Mouse (Mus musculus) megakaryocyte, embryonic 14.5 days (primary cell): Measurements from ENCODE around the gene Klhl42. TPM values are rescaled to one million over a fixed set of nuclear protein-coding genes. Genes with fewer than 3 reads are reported as not detected.

Experiments
- H3K27me3 ChIP-seq: replicated peaks from 2 replicates; pipeline ENCODE3; 2012; ENCODE audit warnings: inconsistent platforms
- H3K36me3 ChIP-seq: replicated peaks from 2 replicates; pipeline ENCODE3; 2012; ENCODE audit warnings: low read length, inconsistent platforms, mixed read lengths
- H3K4me1 ChIP-seq: 2 replicates; pipeline ENCODE4 v1.6.1; 2012; ENCODE audit warnings: inconsistent platforms
- H3K4me3 ChIP-seq: replicated peaks from 2 replicates; pipeline ENCODE3; 2012; ENCODE audit warnings: moderate library complexity, mild to moderate bottlenecking, inconsistent platforms
- H3K9me3 ChIP-seq: 2 replicates; pipeline ENCODE4 v1.6.1; 2012; ENCODE audit warnings: inconsistent platforms
- FLI1 ChIP-seq: IDR thresholded peaks from 2 replicates; pipeline ENCODE4 v1.6.1; 2012; ENCODE audit warnings: low read length, inconsistent platforms, mixed read lengths
- GATA1 ChIP-seq: IDR thresholded peaks from 3 replicates; pipeline ENCODE4 v1.6.1; 2012; ENCODE audit warnings: mixed read lengths, low read length, inconsistent platforms, borderline replicate concordance
- polyA plus RNA-seq: library from polyadenylated mRNA; stranded (reverse); fragments of >175 nt; gene quantifications from 2 replicates; pipeline ENCODE4 v1.2.3, GENCODE M21; 2012; ENCODE audit warnings: low replicate concordance; ENCODE audit not compliant: insufficient read depth

Klhl42 gene
- polyA plus RNA-seq = 1.7 and 2.7 TPM in 2 replicates

- TF ChIP-seq FLI1 (no peak), GATA1 (no peak)
- Histone ChIP-seq H3K4me3 (peak within 1 kb of the TSS; percentile 94), H3K36me3 (peaks cover 27% of the 10 kb centered on the region), H3K27me3 (no peaks in the 10 kb centered on the region), H3K4me1 (peaks cover 46% of the 10 kb centered on the region), H3K9me3 (no peaks in the 10 kb centered on the region)
These were observed at the start of gene Klhl42 for GRCm38 (mm10) chr6:147091136-147092120. Gene Klhl42 (plus strand): TSS chr6:147091379.

- H3K9me3 ChIP-seq = no peaks in the 10 kb centered on the region
- peaks cover 20% of the 10 kb centered on the region for H3K4me1 ChIP-seq
- H3K4me3 ChIP-seq = peak within 1 kb of the TSS; percentile 98
- peak; percentile 88 for TF ChIP-seq FLI1
- no peak for TF ChIP-seq GATA1
- H3K27me3 ChIP-seq = peaks cover 2% of the 10 kb centered on the region
- peaks cover 17% of the 10 kb centered on the region for H3K36me3 ChIP-seq
These were observed 48.6 kb upstream of the Klhl42 start, which contains the start of gene Mrps35 for GRCm38 (mm10) chr6:147042291-147043290. Gene Mrps35 (plus strand): TSS chr6:147042764.

- peaks cover 27% of the 10 kb centered on the region for H3K36me3 ChIP-seq
- peaks cover 20% of the 10 kb centered on the region for H3K4me1 ChIP-seq
- TF ChIP-seq FLI1 (no peak), GATA1 (no peak)
- peak overlapping the region; percentile 98 for H3K4me3 ChIP-seq
- H3K27me3 ChIP-seq = peaks cover 2% of the 10 kb centered on the region
- no peaks in the 10 kb centered on the region for H3K9me3 ChIP-seq
These were observed 47.5 kb upstream of the Klhl42 start for GRCm38 (mm10) chr6:147043633-147044032.

GRCm38 (mm10) chr6:147049239-147049805 lies 41.9 kb upstream of the Klhl42 start:
- no peak overlapping the region for H3K4me3 ChIP-seq
- H3K27me3 ChIP-seq = no peaks in the 10 kb centered on the region
- peaks cover 82% of the 10 kb centered on the region for H3K36me3 ChIP-seq
- H3K4me1 ChIP-seq = peaks cover 7% of the 10 kb centered on the region
- TF ChIP-seq GATA1 = no peak
- no peak for TF ChIP-seq FLI1
- no peaks in the 10 kb centered on the region for H3K9me3 ChIP-seq

- no peaks in the 10 kb centered on the region for H3K27me3 ChIP-seq
- H3K9me3 ChIP-seq = no peaks in the 10 kb centered on the region
- peaks cover 98% of the 10 kb centered on the region for H3K36me3 ChIP-seq
- no peaks in the 10 kb centered on the region; the same call in 1 of the 2 replicates for H3K4me1 ChIP-seq
- H3K4me3 ChIP-seq = no peak overlapping the region
- TF ChIP-seq FLI1 (no peak), GATA1 (no peak)
These were observed 39.5 kb upstream of the Klhl42 start for GRCm38 (mm10) chr6:147051666-147052065.

GRCm38 (mm10) chr6:147052440-147052839 lies 38.7 kb upstream of the Klhl42 start:
- H3K9me3 ChIP-seq = no peaks in the 10 kb centered on the region
- H3K36me3 ChIP-seq = peaks cover 98% of the 10 kb centered on the region

GRCm38 (mm10) chr6:147053785-147054646 lies 37.2 kb upstream of the Klhl42 start:
- Histone ChIP-seq H3K9me3 (no peaks in the 10 kb centered on the region), H3K27me3 (no peaks in the 10 kb centered on the region), H3K36me3 (peaks cover 97% of the 10 kb centered on the region), H3K4me1 (no peaks in the 10 kb centered on the region; the same call in 1 of the 2 replicates), H3K4me3 (no peak overlapping the region)
- TF ChIP-seq GATA1 (no peak), FLI1 (no peak)

More at GRCm38 (mm10) chr6:147052440-147052839, 38.7 kb upstream of the Klhl42 start:
- Histone ChIP-seq H3K4me3 (no peak overlapping the region), H3K4me1 (no peaks in the 10 kb centered on the region; the same call in 1 of the 2 replicates), H3K27me3 (no peaks in the 10 kb centered on the region)
- TF ChIP-seq GATA1 (no peak), FLI1 (no peak)

GRCm38 (mm10) chr6:147055374-147055977 lies 35.7 kb upstream of the Klhl42 start:
- no peak overlapping the region for H3K4me3 ChIP-seq
- no peaks in the 10 kb centered on the region for H3K27me3 ChIP-seq
- no peak for TF ChIP-seq GATA1
- TF ChIP-seq FLI1 = no peak
- no peaks in the 10 kb centered on the region; the same call in 1 of the 2 replicates for H3K4me1 ChIP-seq
- no peaks in the 10 kb centered on the region for H3K9me3 ChIP-seq
- peaks cover 97% of the 10 kb centered on the region for H3K36me3 ChIP-seq
